Mouse (Mus musculus) stomach, embryonic 15.5 days (tissue): ENCODE data around the gene Vmn1r19. TPM values are rescaled to one million over a fixed set of nuclear protein-coding genes. Genes with fewer than 3 reads are reported as not detected.
"Not testable (repeated sequence)": the region's sequence is repeated elsewhere in the genome, so short reads cannot be mapped to it uniquely, and the experiment has no call there.

Source experiments
- ATAC-seq: fragments of 200-750 bp; cut with Nextera tagmentation; 2 replicates; pipeline ENCODE4 v1.8.0; 2017; ENCODE audit warnings: low read depth, moderate number of reproducible peaks, moderate TSS enrichment; ENCODE audit not compliant: insufficient read depth, low FRiP score
- H3K27ac ChIP-seq: fragments of 300-500 bp; sonication (generic); 2 replicates; pipeline ENCODE4 v1.5.1; 2015; ENCODE audit warnings: mild to moderate bottlenecking, inconsistent platforms
- H3K27me3 ChIP-seq: fragments of 300-500 bp; sonication (generic); replicated peaks from 2 replicates; pipeline ENCODE4 v1.6.1; 2015; ENCODE audit warnings: inconsistent platforms
- H3K36me3 ChIP-seq: fragments of 300-500 bp; sonication (generic); 2 replicates; pipeline ENCODE4 v1.6.1; 2015; ENCODE audit warnings: inconsistent platforms
- H3K4me1 ChIP-seq: fragments of 300-500 bp; sonication (generic); 2 replicates; pipeline ENCODE4 v1.6.1; 2015; ENCODE audit warnings: inconsistent platforms
- H3K4me2 ChIP-seq: fragments of 300-500 bp; sonication (generic); 2 replicates; pipeline ENCODE4 v1.6.1; 2015; ENCODE audit warnings: mild to moderate bottlenecking, inconsistent platforms
- H3K4me3 ChIP-seq: fragments of 300-500 bp; sonication (generic); replicated peaks from 2 replicates; pipeline ENCODE4 v1.5.1; 2015; ENCODE audit warnings: inconsistent platforms
- H3K9ac ChIP-seq: fragments of 300-500 bp; sonication (generic); 2 replicates; pipeline ENCODE4 v1.6.1; 2015; ENCODE audit warnings: inconsistent platforms
- H3K9me3 ChIP-seq: fragments of 300-500 bp; sonication (generic); 2 replicates; pipeline ENCODE4 v1.6.1; 2016; ENCODE audit warnings: inconsistent platforms
- WGBS: fragments of 180-500 bp; shearing (Covaris S2); methylation state at CpG from one replicate; pipeline ENCODE4 v1.1.7; 2015; 5-methylcytosine and 5-hydroxymethylcytosine counted together
- polyA plus RNA-seq: library from polyadenylated mRNA; unstranded; fragments of >200 nt; fragmentation: Nextera tagmentation; extraction: Ambion mirVana; gene quantifications from 2 replicates; pipeline ENCODE4 v1.2.1, GENCODE M21; 2015

The Vmn1r19 gene
- polyA plus RNA-seq = not detected in 2 replicates

DNA sequence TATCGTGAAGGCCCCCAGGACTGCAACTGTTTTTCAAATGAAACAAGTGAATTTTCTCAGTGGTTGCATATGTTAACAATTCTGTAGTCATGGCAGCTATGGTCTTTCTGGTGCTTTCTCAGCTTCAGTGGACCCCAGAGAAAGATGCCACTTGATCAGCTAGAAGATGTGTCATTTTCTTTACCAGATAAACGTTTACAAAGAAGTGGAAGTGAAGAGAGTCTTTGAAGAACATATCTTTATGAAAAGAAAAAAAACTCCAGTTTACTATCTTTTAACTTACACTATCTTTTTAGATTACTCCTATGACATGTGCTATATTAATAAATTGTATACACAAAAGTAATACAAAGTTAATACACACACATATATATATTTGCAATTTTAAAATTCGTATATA is at the start of gene Vmn1r19:
Vmn1r19 (plus strand) TSS at position 301 of the 400 bp plus-strand sequence.
- not testable (repeated sequence) for H3K9me3 ChIP-seq, H3K27ac ChIP-seq, H3K4me1 ChIP-seq, H3K4me3 ChIP-seq, H3K27me3 ChIP-seq, H3K9ac ChIP-seq, H3K36me3 ChIP-seq, ATAC-seq, H3K4me2 ChIP-seq
- 60% methylated on average over 3 of the region's 3 CpGs for WGBS

GRCm38 (mm10) chr6:57356864-57357263 is 46.7 kb upstream of the Vmn1r19 start:
- Histone ChIP-seq H3K9ac (no peak overlapping the region), H3K4me1 (no peaks in the 10 kb centered on the region), H3K36me3 (no peaks in the 10 kb centered on the region), H3K27me3 (no peaks in the 10 kb centered on the region), H3K4me3 (no peak overlapping the region), H3K9me3 (no peaks in the 10 kb centered on the region), H3K27ac (no peak overlapping the region), H3K4me2 (no peak overlapping the region)
- 69% methylated on average over 2 of the region's 2 CpGs for WGBS
- no peak for ATAC-seq

- Histone ChIP-seq H3K27me3 (no peaks in the 10 kb centered on the region), H3K4me2 (no peak within 1 kb of the TSS), H3K27ac (no peak within 1 kb of the TSS), H3K9me3 (no peaks in the 10 kb centered on the region), H3K4me3 (no peak within 1 kb of the TSS), H3K4me1 (no peaks in the 10 kb centered on the region), H3K9ac (no peak within 1 kb of the TSS), H3K36me3 (no peaks in the 10 kb centered on the region)
- 87% methylated on average over 1 of the region's 1 CpGs for WGBS
- no peak for ATAC-seq
These were observed 40.0 kb upstream of the Vmn1r19 start, which contains the start of gene Vmn1r17 for GRCm38 (mm10) chr6:57363627-57364026. Gene Vmn1r17 (minus strand): TSS chr6:57363727.

GRCm38 (mm10) chr6:57365866-57366265 is 37.7 kb upstream of the Vmn1r19 start:
- not testable (repeated sequence) for H3K9me3 ChIP-seq, ATAC-seq, H3K9ac ChIP-seq, H3K4me1 ChIP-seq, H3K4me2 ChIP-seq, H3K27me3 ChIP-seq, H3K36me3 ChIP-seq, H3K27ac ChIP-seq, H3K4me3 ChIP-seq
- WGBS = 98% methylated on average over 1 of the region's 1 CpGs

- Histone ChIP-seq H3K9me3 (no peaks in the 10 kb centered on the region), H3K9ac (no peak overlapping the region), H3K27ac (no peak overlapping the region), H3K27me3 (no peaks in the 10 kb centered on the region), H3K4me3 (no peak overlapping the region), H3K36me3 (no peaks in the 10 kb centered on the region), H3K4me1 (no peaks in the 10 kb centered on the region), H3K4me2 (no peak overlapping the region)
- no peak for ATAC-seq
- 89% methylated on average over 1 of the region's 1 CpGs for WGBS
These were observed 36.1 kb upstream of the Vmn1r19 start for GRCm38 (mm10) chr6:57367496-57367895.

DNA sequence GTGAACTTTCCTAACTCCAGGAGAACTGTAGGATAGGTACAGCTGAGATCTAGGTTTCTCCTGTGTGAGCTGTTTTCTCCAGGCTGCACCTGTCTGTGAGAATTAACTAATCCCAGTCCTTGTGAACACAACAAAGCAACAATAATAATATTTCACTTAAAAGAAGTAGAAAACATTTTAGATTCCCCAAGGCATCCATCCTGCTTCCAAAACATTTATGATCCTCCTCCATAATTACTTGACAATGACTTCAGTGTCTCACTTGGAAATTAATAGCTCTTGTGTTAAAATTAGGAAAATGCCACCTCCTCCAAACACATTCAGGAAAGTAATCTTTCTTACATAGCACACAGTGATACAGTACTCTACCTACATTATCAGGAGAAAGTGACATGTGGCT is 7.9 kb upstream of the Vmn1r19 start, which contains the start of gene Vmn1r18:
Vmn1r18 (minus strand) TSS at position 101 of the 400 bp plus-strand sequence.
- H3K4me3 ChIP-seq = no peak within 1 kb of the TSS
- no peaks in the 10 kb centered on the region for H3K4me1 ChIP-seq
- no peaks in the 10 kb centered on the region for H3K27me3 ChIP-seq
- ATAC-seq = no peak
- H3K4me2 ChIP-seq = no peak within 1 kb of the TSS
- H3K36me3 ChIP-seq = no peaks in the 10 kb centered on the region
- H3K27ac ChIP-seq = no peak within 1 kb of the TSS
- no peak within 1 kb of the TSS for H3K9ac ChIP-seq
- no peaks in the 10 kb centered on the region for H3K9me3 ChIP-seq

GRCm38 (mm10) chr6:57428630-57429029 is 25.1 kb downstream of the Vmn1r19 start, which contains the start of gene Vmn1r20:
Gene Vmn1r20 (plus strand): TSS chr6:57428930.
- H3K27me3 ChIP-seq = no peaks in the 10 kb centered on the region
- no peaks in the 10 kb centered on the region for H3K36me3 ChIP-seq
- WGBS = 50% methylated on average over 1 of the region's 1 CpGs
- H3K4me2 ChIP-seq = no peak within 1 kb of the TSS
- no peaks in the 10 kb centered on the region for H3K4me1 ChIP-seq
- no peaks in the 10 kb centered on the region for H3K9me3 ChIP-seq
- no peak for ATAC-seq
- no peak within 1 kb of the TSS for H3K9ac ChIP-seq
- no peak within 1 kb of the TSS for H3K4me3 ChIP-seq
- H3K27ac ChIP-seq = no peak within 1 kb of the TSS

- ATAC-seq = no peak
- H3K9me3 ChIP-seq = no peaks in the 10 kb centered on the region
- no peak overlapping the region for H3K27ac ChIP-seq
- WGBS = 78% methylated on average over 1 of the region's 1 CpGs
- no peak overlapping the region for H3K4me3 ChIP-seq
- H3K4me2 ChIP-seq = no peak overlapping the region
- H3K36me3 ChIP-seq = no peaks in the 10 kb centered on the region
- no peaks in the 10 kb centered on the region for H3K27me3 ChIP-seq
- H3K9ac ChIP-seq = no peak overlapping the region
- no peaks in the 10 kb centered on the region for H3K4me1 ChIP-seq
These were observed 27.6 kb downstream of the Vmn1r19 start for GRCm38 (mm10) chr6:57431196-57431595.

Other genes starting within 250 kb of the Vmn1r19 start
- gene Vmn1r12, start 246.9 kb upstream of the Vmn1r19 start, polyA plus RNA-seq = not detected in 2 replicates
- not detected in 2 replicates for gene Vmn1r13, start 200.5 kb upstream of the Vmn1r19 start, polyA plus RNA-seq
- not detected in 2 replicates for gene Vmn1r14, start 172.1 kb upstream of the Vmn1r19 start, polyA plus RNA-seq
- gene Vmn1r15, start 145.8 kb upstream of the Vmn1r19 start, polyA plus RNA-seq = not detected in 2 replicates
- gene Vmn1r16, start 74.3 kb upstream of the Vmn1r19 start, polyA plus RNA-seq = not detected in 2 replicates
- not detected in 2 replicates for gene Vmn1r17, start 40.1 kb upstream of the Vmn1r19 start, polyA plus RNA-seq
- gene Vmn1r18, start 8.0 kb upstream of the Vmn1r19 start, polyA plus RNA-seq = not detected in 2 replicates
- gene Vmn1r20, start 25.1 kb downstream of the Vmn1r19 start, polyA plus RNA-seq = not detected in 2 replicates
- gene Ppm1k, start 131.7 kb downstream of the Vmn1r19 start, polyA plus RNA-seq = 4.5 and 4.9 TPM in 2 replicates
- 2.6 and 3.5 TPM in 2 replicates for gene Herc6, start 177.2 kb downstream of the Vmn1r19 start, polyA plus RNA-seq